Mouse (Mus musculus) cortical plate, adult 2 months (tissue): ENCODE results near the gene Vps52.

Experiments used
- CTCF ChIP-seq: fragments of 200-500 bp; IDR thresholded peaks from 2 replicates; pipeline ENCODE4 v1.5.1; 2011; ENCODE audit warnings: mild to moderate bottlenecking, control low read depth, low read length; ENCODE audit not compliant: insufficient read depth; ENCODE audit errors: extremely low read depth
- POLR2A ChIP-seq: fragments of 200-500 bp; IDR thresholded peaks from 2 replicates; pipeline ENCODE4 v1.6.1; 2011; ENCODE audit warnings: mild to moderate bottlenecking, low read length, control low read depth; ENCODE audit not compliant: insufficient read depth; ENCODE audit errors: extremely low read depth

GRCm38 (mm10) chr17:33978631-33979031 is 23.0 kb downstream of the Vps52 start:
- TF ChIP-seq CTCF = no peak
- peak; percentile 36; the same call in 1 of the 2 replicates for TF ChIP-seq POLR2A
